Mouse (Mus musculus) urinary bladder, postnatal 10 days (tissue): Measurements from ENCODE around the gene Clcnka.
A peak's percentile ranks its signal among the peaks of the same experiment; 100 is the strongest.

Experiments
- DNase-seq: peaks from one replicate; pipeline ENCODE4 v3.0.0; 2022; ENCODE audit warnings: low spot score

The Clcnka gene

GRCm38 (mm10) chr4:141379674-141380073, 18.9 kb downstream of the Clcnka start:
- no peak for DNase-seq

- no peak for DNase-seq
Observed at GRCm38 (mm10) chr4:141372426-141372825, 26.1 kb downstream of the Clcnka start.

GRCm38 (mm10) chr4:141367997-141368791, 30.3 kb downstream of the Clcnka start, which contains the start of gene Fam131c:
Gene Fam131c (plus strand): TSS chr4:141368220.
- DNase-seq = no peak

- DNase-seq = no peak
Observed at GRCm38 (mm10) chr4:141365876-141366275, 32.6 kb downstream of the Clcnka start.

GRCm38 (mm10) chr4:141365126-141365525, 33.4 kb downstream of the Clcnka start:
- DNase-seq = no peak

DNA sequence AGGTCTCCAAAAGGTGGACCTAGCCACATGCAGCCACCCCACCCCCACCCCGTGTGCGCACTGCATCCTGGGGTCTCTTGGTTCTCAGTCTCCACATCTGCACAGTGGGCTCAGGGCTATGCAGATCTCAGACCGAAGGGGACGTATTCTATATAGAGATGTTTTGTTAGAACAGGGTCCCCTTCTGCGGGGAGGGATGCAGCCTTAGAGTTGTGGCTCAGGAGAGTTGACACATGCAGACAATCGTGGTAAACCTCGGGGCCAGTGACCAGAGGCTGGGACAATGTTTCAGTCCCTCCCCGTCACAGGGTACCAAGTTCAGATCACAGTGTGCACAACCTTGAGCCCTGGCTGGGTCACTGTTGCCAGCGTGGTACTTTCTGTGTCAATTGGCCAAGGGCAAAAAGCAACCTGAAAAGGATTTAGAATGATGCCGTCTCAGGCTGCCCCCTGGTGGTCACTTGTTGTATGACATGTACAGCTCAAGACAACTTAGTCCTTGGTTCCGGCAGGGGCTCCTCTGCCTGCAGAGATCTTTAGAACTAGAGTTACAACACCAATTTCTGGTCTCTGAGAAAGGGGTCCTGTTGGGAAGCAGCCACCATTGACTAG, 35.5 kb downstream of the Clcnka start:
- DNase-seq = peak; percentile 51

- DNase-seq = no peak
Observed at GRCm38 (mm10) chr4:141360846-141361245, 37.7 kb downstream of the Clcnka start.

- no peak for DNase-seq
Observed at GRCm38 (mm10) chr4:141359222-141359621, 39.3 kb downstream of the Clcnka start.

- no peak for DNase-seq
Observed at GRCm38 (mm10) chr4:141357811-141358210, 40.7 kb downstream of the Clcnka start.

GRCm38 (mm10) chr4:141353868-141354267, 44.7 kb downstream of the Clcnka start:
- no peak for DNase-seq

GRCm38 (mm10) chr4:141352986-141353385, 45.5 kb downstream of the Clcnka start:
- DNase-seq = no peak

DNA sequence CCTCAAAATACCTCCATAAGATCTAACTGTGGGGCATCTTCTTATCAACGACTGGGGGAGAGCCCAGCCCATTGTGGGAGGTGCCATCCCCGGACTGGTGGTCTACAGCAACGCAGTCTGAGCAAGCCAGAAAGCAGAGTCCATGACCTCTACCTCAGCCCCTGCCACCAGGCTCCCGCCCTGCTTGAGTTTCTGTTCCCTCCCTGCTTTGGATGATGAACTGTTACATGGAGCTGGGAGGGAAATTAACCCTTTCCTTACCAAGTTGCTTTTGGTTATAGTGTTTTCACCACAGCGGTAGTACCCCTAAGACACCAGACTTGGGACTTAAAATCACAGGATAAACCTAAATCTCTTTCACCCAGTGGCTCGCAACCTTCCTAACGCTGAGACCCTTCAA, 46.6 kb downstream of the Clcnka start:
- DNase-seq = no peak

DNA sequence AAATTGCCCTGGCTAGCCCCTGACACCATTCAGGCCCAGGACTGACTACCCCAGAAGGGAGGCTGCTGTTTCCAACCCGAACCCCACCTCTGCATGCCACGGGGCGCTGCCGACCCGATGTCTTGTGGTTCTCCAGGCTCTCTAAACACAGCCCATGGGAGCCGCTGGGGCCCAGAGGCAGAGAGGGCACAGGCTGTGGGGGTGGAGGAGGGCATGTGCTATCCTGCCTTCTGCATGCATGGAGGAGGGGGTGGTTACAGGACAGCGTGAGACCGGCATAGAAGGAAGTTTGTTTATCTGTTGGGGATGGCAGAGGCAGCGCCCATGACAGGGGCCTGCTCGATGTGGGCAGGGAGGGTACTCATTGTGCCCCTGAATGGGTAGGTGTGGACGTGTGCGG, 48.5 kb downstream of the Clcnka start:
- DNase-seq = no peak

DNA sequence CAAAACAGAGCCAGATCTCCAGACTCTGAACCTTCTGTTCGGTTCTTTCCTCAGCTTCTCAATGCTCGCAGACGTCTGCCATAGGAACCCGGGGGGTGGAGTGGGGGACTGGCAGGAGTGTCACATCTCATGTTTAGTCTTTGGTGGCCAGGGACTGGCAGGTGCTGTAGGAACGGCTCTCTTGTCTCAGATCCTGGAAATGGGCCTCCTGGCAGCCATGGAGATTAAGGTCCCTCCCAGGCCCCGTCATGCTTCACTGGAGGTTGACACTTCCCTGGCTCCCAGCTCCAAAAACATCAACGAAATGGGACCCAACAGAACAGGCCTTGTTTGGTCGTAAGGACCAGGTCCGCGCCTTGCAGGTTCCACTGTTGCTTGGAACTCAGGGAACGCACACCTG, 49.9 kb downstream of the Clcnka start:
- DNase-seq = no peak

GRCm38 (mm10) chr4:141347365-141347797, 51.1 kb downstream of the Clcnka start:
- DNase-seq = no peak

DNA sequence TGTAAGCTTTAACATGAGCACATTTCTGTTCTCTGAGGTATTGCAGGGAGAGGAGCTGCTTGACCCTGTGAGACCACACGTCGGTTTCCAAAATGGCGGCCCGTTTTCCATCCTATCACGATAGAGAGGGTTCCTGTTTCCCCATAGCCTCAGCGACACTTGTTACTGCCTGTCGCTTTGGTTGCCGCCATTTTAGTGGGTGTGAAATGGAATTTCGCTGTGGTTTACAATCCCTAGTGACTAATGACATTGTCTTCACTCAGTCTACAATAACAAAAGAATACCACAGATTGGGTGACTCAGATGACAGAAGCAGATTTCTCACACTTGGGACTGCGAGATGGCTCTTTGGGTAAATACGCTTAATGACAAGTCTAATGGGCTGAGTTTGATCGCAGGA, 53.3 kb downstream of the Clcnka start:
- no peak for DNase-seq

GRCm38 (mm10) chr4:141343515-141343914, 55.0 kb downstream of the Clcnka start:
- DNase-seq = no peak

- DNase-seq = no peak
Observed at GRCm38 (mm10) chr4:141341477-141341876, 57.0 kb downstream of the Clcnka start.

DNA sequence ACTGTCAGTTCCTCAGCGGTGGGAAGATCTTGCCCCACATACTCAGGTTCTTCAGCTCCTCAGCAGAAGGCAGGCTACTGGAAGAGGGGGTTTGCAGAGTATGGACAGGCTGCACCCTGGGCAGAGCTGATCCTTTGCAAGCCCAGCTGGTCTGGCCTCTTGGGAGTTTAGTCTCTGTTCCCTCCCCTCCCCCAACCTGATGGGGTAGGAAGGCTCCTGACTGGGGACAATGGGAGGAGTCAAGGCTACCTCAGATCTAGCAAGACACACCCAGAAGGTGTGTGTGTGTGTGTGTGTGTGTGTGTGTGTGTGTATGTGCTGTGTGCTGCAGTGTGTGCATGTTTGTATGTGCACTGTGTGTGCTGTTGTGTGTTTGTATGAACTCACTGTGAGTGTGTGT, 59.7 kb downstream of the Clcnka start:
- DNase-seq = no peak

DNA sequence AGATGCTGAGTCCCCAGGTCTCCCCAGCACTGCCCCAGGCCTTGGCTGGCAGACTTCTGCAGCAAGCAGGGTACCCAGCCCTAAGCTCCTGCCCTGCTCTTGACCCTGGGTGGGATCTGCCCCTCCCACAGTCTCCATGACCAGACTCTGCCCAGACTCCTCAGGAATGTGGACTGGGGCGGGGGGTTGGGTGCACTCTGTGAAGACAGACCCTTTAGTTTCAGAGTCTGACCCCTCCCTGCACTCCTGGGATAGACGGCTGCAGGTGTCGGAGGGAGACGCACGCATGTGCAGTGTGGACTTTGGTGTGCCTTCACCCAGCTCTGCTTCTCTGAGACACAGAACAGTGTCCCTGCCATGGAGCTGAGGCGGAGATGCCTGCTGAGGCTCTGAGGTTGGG, 60.5 kb downstream of the Clcnka start:
- DNase-seq = no peak

DNA sequence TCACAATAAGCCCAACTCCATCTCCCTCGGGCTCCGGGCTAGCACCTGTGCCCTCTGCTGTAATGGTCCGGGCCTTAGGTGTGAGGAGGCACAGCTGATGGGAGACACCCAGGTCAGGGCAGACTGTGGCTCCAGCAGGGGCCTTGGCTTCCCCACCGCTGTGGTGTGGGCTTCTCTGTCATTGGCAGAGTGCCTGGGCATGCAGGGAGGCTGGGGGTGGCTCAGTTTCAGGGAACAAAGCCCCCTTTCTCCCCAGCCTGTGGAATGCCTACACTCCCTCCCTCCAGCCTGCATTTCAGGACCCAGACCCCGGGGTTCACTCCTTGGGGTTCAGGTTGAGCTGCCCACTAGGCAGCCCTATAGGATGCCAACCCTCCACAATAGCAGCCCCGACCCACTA, 62.3 kb downstream of the Clcnka start:
- no peak for DNase-seq

- no peak for DNase-seq
Observed at GRCm38 (mm10) chr4:141335263-141335796, 63.2 kb downstream of the Clcnka start.

DNA sequence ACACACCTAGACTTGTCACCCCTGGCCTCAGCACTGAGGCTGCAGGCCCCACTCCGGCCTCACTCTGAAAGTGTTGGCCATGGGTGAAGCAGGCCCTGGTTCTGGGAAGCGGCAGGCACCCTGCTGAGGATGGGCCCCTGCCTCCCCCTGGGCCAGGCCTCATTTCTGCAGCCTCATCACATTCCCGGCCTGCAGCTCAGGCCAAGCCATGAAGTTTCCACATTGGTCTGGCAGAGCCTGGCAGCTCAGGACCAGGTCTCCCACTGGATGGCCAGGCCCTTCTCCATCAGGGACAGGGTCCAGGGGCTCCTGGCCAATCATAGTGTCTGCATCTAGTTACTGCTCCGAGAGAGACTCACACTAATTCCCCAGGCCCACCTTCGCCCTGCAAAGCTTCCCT, 63.8 kb downstream of the Clcnka start:
- no peak for DNase-seq
